Mouse (Mus musculus) heart, postnatal 0 days (tissue): Measurements from ENCODE around the gene Arl15.

Experiments used
- CTCF ChIP-seq: IDR thresholded peaks from 2 replicates; pipeline ENCODE4 v1.5.1; 2016; ENCODE audit warnings: antibody characterized with exemption, control low read depth, low read depth
- EP300 ChIP-seq: IDR thresholded peaks from 2 replicates; pipeline ENCODE4 v1.6.1; 2016; ENCODE audit warnings: antibody characterized with exemption, low read depth

GRCm38 (mm10) chr13:114101155-114101554, 306.9 kb downstream of the Arl15 start:
- TF ChIP-seq CTCF (no peak), EP300 (no peak)
